Mouse (Mus musculus): ENCODE measurements around the gene Plbd2. TPM values are rescaled to one million over a fixed set of nuclear protein-coding genes. Genes with fewer than 3 reads are reported as not detected.
A peak's percentile ranks its signal among the peaks of the same experiment; 100 is the strongest.
"Not testable (repeated sequence)": the region's sequence is repeated elsewhere in the genome, so short reads cannot be mapped to it uniquely, and the experiment has no call there.

Gene Plbd2
- polyA plus RNA-seq, 1 experiment from 2014 or later = 29.3 TPM

- H3K4me1 ChIP-seq (replicated peaks) = peaks cover 37% of the 10 kb centered on the region
- WGBS = 70% methylated on average over 9 of the region's 9 CpGs
- H3K9me3 ChIP-seq = peaks cover 5% of the 10 kb centered on the region; the same call in 1 of the 2 replicates
- peaks cover 5% of the 10 kb centered on the region for H3K27me3 ChIP-seq
- H3K9ac ChIP-seq (replicated peaks) = no peak overlapping the region
- no peak overlapping the region for H3K4me2 ChIP-seq (replicated peaks)
- ATAC-seq = no peak
- no peak overlapping the region for H3K4me3 ChIP-seq (replicated peaks)
- H3K27ac ChIP-seq = no peak overlapping the region
- H3K36me3 ChIP-seq = no peaks in the 10 kb centered on the region
Observed at GRCm38 (mm10) chr5:120506490-120506889, 3.1 kb upstream of the Plbd2 start.

- Histone ChIP-seq H3K9me3 (peaks cover 5% of the 10 kb centered on the region; the same call in 1 of the 2 replicates), H3K4me3 (replicated peaks) (no peak overlapping the region), H3K27me3 (no peaks in the 10 kb centered on the region; the same call in 1 of the 2 replicates), H3K4me2 (replicated peaks) (no peak overlapping the region), H3K4me1 (replicated peaks) (peaks cover 31% of the 10 kb centered on the region), H3K9ac (replicated peaks) (no peak overlapping the region), H3K36me3 (no peaks in the 10 kb centered on the region), H3K27ac (no peak overlapping the region)
- WGBS = 73% methylated on average over 9 of the region's 9 CpGs
- ATAC-seq = no peak
Observed at GRCm38 (mm10) chr5:120505781-120506180, 2.4 kb upstream of the Plbd2 start.

- WGBS = 20% methylated on average over 16 of the region's 16 CpGs
- Histone ChIP-seq H3K36me3 (no peaks in the 10 kb centered on the region), H3K27ac (no peak overlapping the region), H3K27me3 (no peaks in the 10 kb centered on the region; the same call in 1 of the 2 replicates), H3K4me1 (replicated peaks) (peaks cover 27% of the 10 kb centered on the region), H3K9ac (replicated peaks) (0 out of 2 replicates have a peak overlapping the region, but pooled peaks have one; percentile 32), H3K9me3 (peaks cover 5% of the 10 kb centered on the region; the same call in 1 of the 2 replicates), H3K4me3 (replicated peaks) (no peak overlapping the region), H3K4me2 (replicated peaks) (no peak overlapping the region)
- no peak for ATAC-seq
Observed at GRCm38 (mm10) chr5:120505368-120505767, 1.9 kb upstream of the Plbd2 start.

GRCm38 (mm10) chr5:120502675-120503143, 716 bp downstream of the Plbd2 start:
- WGBS = 10% methylated on average over 12 of the region's 12 CpGs
- Histone ChIP-seq H3K27ac (no peak overlapping the region), H3K4me2 (replicated peaks) (peak overlapping the region; percentile 97), H3K36me3 (peaks cover 4% of the 10 kb centered on the region), H3K9me3 (no peaks in the 10 kb centered on the region), H3K9ac (replicated peaks) (peak overlapping the region; percentile 93), H3K27me3 (no peaks in the 10 kb centered on the region), H3K4me1 (replicated peaks) (peaks cover 20% of the 10 kb centered on the region), H3K4me3 (replicated peaks) (peak overlapping the region; percentile 90)
- peak; percentile 30; the same call in 1 of the 2 replicates for ATAC-seq

GRCm38 (mm10) chr5:120502147-120502621, 1.2 kb downstream of the Plbd2 start:
- no peak for ATAC-seq
- Histone ChIP-seq H3K9me3 (no peaks in the 10 kb centered on the region), H3K27ac (no peak overlapping the region), H3K36me3 (peaks cover 8% of the 10 kb centered on the region), H3K27me3 (no peaks in the 10 kb centered on the region), H3K4me2 (replicated peaks) (peak overlapping the region; percentile 97), H3K4me1 (replicated peaks) (peaks cover 20% of the 10 kb centered on the region), H3K9ac (replicated peaks) (peak overlapping the region; percentile 93), H3K4me3 (replicated peaks) (peak overlapping the region; percentile 90)
- 72% methylated on average over 9 of the region's 9 CpGs for WGBS

- H3K36me3 ChIP-seq; H3K27me3 ChIP-seq; H3K27ac ChIP-seq; H3K9me3 ChIP-seq; H3K9ac ChIP-seq (replicated peaks); ATAC-seq; H3K4me3 ChIP-seq (replicated peaks); H3K4me2 ChIP-seq (replicated peaks): not testable (repeated sequence)
- H3K4me1 ChIP-seq (replicated peaks) = peaks cover 20% of the 10 kb centered on the region
- WGBS = 90% methylated on average over 9 of the region's 9 CpGs
Observed at GRCm38 (mm10) chr5:120500609-120501008, 2.8 kb downstream of the Plbd2 start.

- WGBS = 87% methylated on average over 4 of the region's 4 CpGs
- H3K4me2 ChIP-seq (replicated peaks) = no peak overlapping the region
Observed at GRCm38 (mm10) chr5:120499202-120499601, 4.2 kb downstream of the Plbd2 start.

GRCm38 (mm10) chr5:120497071-120497470, 6.4 kb downstream of the Plbd2 start:
- no peak overlapping the region for H3K4me3 ChIP-seq (replicated peaks)
- peaks cover 13% of the 10 kb centered on the region for H3K4me1 ChIP-seq (replicated peaks)
- no peaks in the 10 kb centered on the region for H3K9me3 ChIP-seq
- H3K27me3 ChIP-seq = no peaks in the 10 kb centered on the region
- H3K36me3 ChIP-seq = peaks cover 28% of the 10 kb centered on the region
- no peak for ATAC-seq
- no peak overlapping the region for H3K4me2 ChIP-seq (replicated peaks)
- 92% methylated on average over 3 of the region's 3 CpGs for WGBS
- H3K27ac ChIP-seq = no peak overlapping the region
- H3K9ac ChIP-seq (replicated peaks) = no peak overlapping the region

More at GRCm38 (mm10) chr5:120499202-120499601, 4.2 kb downstream of the Plbd2 start:
- Histone ChIP-seq H3K27me3 (no peaks in the 10 kb centered on the region), H3K9ac (replicated peaks) (peak overlapping the region; percentile 26; the same call in 1 of the 2 replicates), H3K4me1 (replicated peaks) (peaks cover 20% of the 10 kb centered on the region), H3K36me3 (peaks cover 12% of the 10 kb centered on the region), H3K4me3 (replicated peaks) (no peak overlapping the region), H3K27ac (no peak overlapping the region), H3K9me3 (no peaks in the 10 kb centered on the region)
- ATAC-seq = no peak

- H3K9ac ChIP-seq (replicated peaks) = no peak overlapping the region
- H3K4me3 ChIP-seq (replicated peaks) = no peak overlapping the region
- H3K9me3 ChIP-seq = no peaks in the 10 kb centered on the region
- no peak overlapping the region for H3K27ac ChIP-seq
- no peak for ATAC-seq
- 91% methylated on average over 13 of the region's 13 CpGs for WGBS
- peaks cover 30% of the 10 kb centered on the region for H3K36me3 ChIP-seq
- no peaks in the 10 kb centered on the region for H3K27me3 ChIP-seq
- peaks cover 7% of the 10 kb centered on the region; the same call in 1 of the 2 replicates for H3K4me1 ChIP-seq (replicated peaks)
- no peak overlapping the region for H3K4me2 ChIP-seq (replicated peaks)
Observed at GRCm38 (mm10) chr5:120495703-120496226, 7.7 kb downstream of the Plbd2 start.

- no peaks in the 10 kb centered on the region for H3K27me3 ChIP-seq
- H3K4me3 ChIP-seq (replicated peaks) = no peak overlapping the region
- no peak overlapping the region for H3K4me2 ChIP-seq (replicated peaks)
- H3K9ac ChIP-seq (replicated peaks) = no peak overlapping the region
- H3K4me1 ChIP-seq (replicated peaks) = peaks cover 7% of the 10 kb centered on the region; the same call in 1 of the 2 replicates
- peaks cover 30% of the 10 kb centered on the region for H3K36me3 ChIP-seq
- H3K27ac ChIP-seq = no peak overlapping the region
- 82% methylated on average over 10 of the region's 10 CpGs for WGBS
- no peaks in the 10 kb centered on the region for H3K9me3 ChIP-seq
- ATAC-seq = no peak
Observed at GRCm38 (mm10) chr5:120495064-120495702, 8.2 kb downstream of the Plbd2 start.

- no peak overlapping the region; the same call in 1 of the 2 replicates for H3K9ac ChIP-seq (replicated peaks)
- peaks cover 36% of the 10 kb centered on the region for H3K36me3 ChIP-seq
- no peak for ATAC-seq
Observed at GRCm38 (mm10) chr5:120493873-120494395, 9.5 kb downstream of the Plbd2 start.

GRCm38 (mm10) chr5:120493440-120493839, 10.0 kb downstream of the Plbd2 start:
- no peaks in the 10 kb centered on the region for H3K9me3 ChIP-seq
- no peak overlapping the region for H3K27ac ChIP-seq
- peaks cover 35% of the 10 kb centered on the region for H3K36me3 ChIP-seq
- H3K9ac ChIP-seq (replicated peaks) = no peak overlapping the region
- 87% methylated on average over 6 of the region's 6 CpGs for WGBS
- H3K4me3 ChIP-seq (replicated peaks) = no peak overlapping the region
- H3K27me3 ChIP-seq = no peaks in the 10 kb centered on the region
- ATAC-seq = no peak
- peaks cover 7% of the 10 kb centered on the region; the same call in 1 of the 2 replicates for H3K4me1 ChIP-seq (replicated peaks)
- no peak overlapping the region for H3K4me2 ChIP-seq (replicated peaks)

More at GRCm38 (mm10) chr5:120493873-120494395, 9.5 kb downstream of the Plbd2 start:
- H3K4me2 ChIP-seq (replicated peaks) = no peak overlapping the region
- H3K9me3 ChIP-seq = no peaks in the 10 kb centered on the region
- no peaks in the 10 kb centered on the region for H3K27me3 ChIP-seq
- H3K4me1 ChIP-seq (replicated peaks) = peaks cover 7% of the 10 kb centered on the region; the same call in 1 of the 2 replicates
- no peak overlapping the region for H3K27ac ChIP-seq
- 81% methylated on average over 9 of the region's 9 CpGs for WGBS
- H3K4me3 ChIP-seq (replicated peaks) = no peak overlapping the region

All from midbrain, embryonic 13.5 days (tissue).